Mouse (Mus musculus): ENCODE results near the gene Snip1. TPM values are rescaled to one million over a fixed set of nuclear protein-coding genes. Genes with fewer than 3 reads are reported as not detected.

Gene Snip1
- polyA plus RNA-seq, 1 experiment: 3.2 TPM

- Histone ChIP-seq H3K4me3 (replicated peaks) (no peak overlapping the region), H3K36me3 (ENCODE audit: control insufficient read depth) (peaks cover 22% of the 10 kb centered on the region), H3K27me3 (ENCODE audit: control insufficient read depth) (no peaks in the 10 kb centered on the region), H3K9me3 (ENCODE audit: control insufficient read depth, low read length) (no peaks in the 10 kb centered on the region), H3K4me1 (ENCODE audit: control insufficient read depth) (peaks cover 11% of the 10 kb centered on the region)
- TF ChIP-seq GATA1 (IDR thresholded peaks at IDR 0.05; ENCODE audit: low read length) (no peak), TAL1 (IDR thresholded peaks at IDR 0.05; ENCODE audit: low read length) (no peak)
Observed at GRCm38 (mm10) chr4:125116090-125116861, 49.8 kb downstream of the Snip1 start.

DNA sequence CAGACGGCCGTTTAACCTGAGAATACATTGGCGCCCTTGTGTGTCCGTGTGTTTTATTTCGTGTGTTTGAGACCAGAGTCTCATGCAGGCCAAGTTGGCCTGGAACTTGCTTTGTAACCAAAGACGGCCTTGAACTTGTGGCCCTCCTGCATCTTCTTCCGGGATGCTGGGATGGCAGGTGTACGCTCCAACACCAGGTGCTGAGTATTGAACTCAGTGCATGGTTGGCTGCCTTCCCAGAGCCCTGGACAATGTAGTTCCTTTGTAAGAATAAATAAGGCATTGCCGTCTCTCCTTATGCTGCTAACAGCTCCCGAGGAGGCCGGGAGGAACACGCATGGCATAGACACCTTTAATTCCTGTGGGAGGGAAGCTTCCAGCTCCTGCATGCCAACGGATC, 50.5 kb downstream of the Snip1 start:
- no peak overlapping the region for H3K4me3 ChIP-seq (replicated peaks)
- peaks cover 11% of the 10 kb centered on the region for H3K4me1 ChIP-seq (ENCODE audit: control insufficient read depth)
- TF ChIP-seq GATA1 (IDR thresholded peaks at IDR 0.05; ENCODE audit: low read length): no peak
- no peak for TF ChIP-seq TAL1 (IDR thresholded peaks at IDR 0.05; ENCODE audit: low read length)
- H3K36me3 ChIP-seq (ENCODE audit: control insufficient read depth): peaks cover 15% of the 10 kb centered on the region
- H3K9me3 ChIP-seq (ENCODE audit: control insufficient read depth, low read length): no peaks in the 10 kb centered on the region
- no peaks in the 10 kb centered on the region for H3K27me3 ChIP-seq (ENCODE audit: control insufficient read depth)

- H3K4me1 ChIP-seq (ENCODE audit: control insufficient read depth): peaks cover 14% of the 10 kb centered on the region
- no peaks in the 10 kb centered on the region for H3K9me3 ChIP-seq (ENCODE audit: control insufficient read depth, low read length)
- no peak overlapping the region for H3K4me3 ChIP-seq (replicated peaks)
- TF ChIP-seq GATA1 (IDR thresholded peaks at IDR 0.05; ENCODE audit: low read length) (no peak), TAL1 (IDR thresholded peaks at IDR 0.05; ENCODE audit: low read length) (no peak)
- no peaks in the 10 kb centered on the region for H3K27me3 ChIP-seq (ENCODE audit: control insufficient read depth)
- peaks cover 10% of the 10 kb centered on the region for H3K36me3 ChIP-seq (ENCODE audit: control insufficient read depth)
Observed at GRCm38 (mm10) chr4:125117902-125118320, 51.4 kb downstream of the Snip1 start.

GRCm38 (mm10) chr4:125119070-125119469, 52.6 kb downstream of the Snip1 start:
- no peak for TF ChIP-seq TAL1 (IDR thresholded peaks at IDR 0.05; ENCODE audit: low read length)
- no peak for TF ChIP-seq GATA1 (IDR thresholded peaks at IDR 0.05; ENCODE audit: low read length)
- Histone ChIP-seq H3K36me3 (ENCODE audit: control insufficient read depth) (peaks cover 7% of the 10 kb centered on the region), H3K9me3 (ENCODE audit: control insufficient read depth, low read length) (no peaks in the 10 kb centered on the region), H3K4me1 (ENCODE audit: control insufficient read depth) (peaks cover 17% of the 10 kb centered on the region), H3K27me3 (ENCODE audit: control insufficient read depth) (no peaks in the 10 kb centered on the region), H3K4me3 (replicated peaks) (no peak overlapping the region)

GRCm38 (mm10) chr4:125119721-125120120, 53.2 kb downstream of the Snip1 start:
- peaks cover 16% of the 10 kb centered on the region for H3K4me1 ChIP-seq (ENCODE audit: control insufficient read depth)
- H3K36me3 ChIP-seq (ENCODE audit: control insufficient read depth): peaks cover 7% of the 10 kb centered on the region
- H3K9me3 ChIP-seq (ENCODE audit: control insufficient read depth, low read length): no peaks in the 10 kb centered on the region
- H3K4me3 ChIP-seq (replicated peaks): no peak overlapping the region
- H3K27me3 ChIP-seq (ENCODE audit: control insufficient read depth): no peaks in the 10 kb centered on the region
- TF ChIP-seq GATA1 (IDR thresholded peaks at IDR 0.05; ENCODE audit: low read length) (no peak), TAL1 (IDR thresholded peaks at IDR 0.05; ENCODE audit: low read length) (no peak)

DNA sequence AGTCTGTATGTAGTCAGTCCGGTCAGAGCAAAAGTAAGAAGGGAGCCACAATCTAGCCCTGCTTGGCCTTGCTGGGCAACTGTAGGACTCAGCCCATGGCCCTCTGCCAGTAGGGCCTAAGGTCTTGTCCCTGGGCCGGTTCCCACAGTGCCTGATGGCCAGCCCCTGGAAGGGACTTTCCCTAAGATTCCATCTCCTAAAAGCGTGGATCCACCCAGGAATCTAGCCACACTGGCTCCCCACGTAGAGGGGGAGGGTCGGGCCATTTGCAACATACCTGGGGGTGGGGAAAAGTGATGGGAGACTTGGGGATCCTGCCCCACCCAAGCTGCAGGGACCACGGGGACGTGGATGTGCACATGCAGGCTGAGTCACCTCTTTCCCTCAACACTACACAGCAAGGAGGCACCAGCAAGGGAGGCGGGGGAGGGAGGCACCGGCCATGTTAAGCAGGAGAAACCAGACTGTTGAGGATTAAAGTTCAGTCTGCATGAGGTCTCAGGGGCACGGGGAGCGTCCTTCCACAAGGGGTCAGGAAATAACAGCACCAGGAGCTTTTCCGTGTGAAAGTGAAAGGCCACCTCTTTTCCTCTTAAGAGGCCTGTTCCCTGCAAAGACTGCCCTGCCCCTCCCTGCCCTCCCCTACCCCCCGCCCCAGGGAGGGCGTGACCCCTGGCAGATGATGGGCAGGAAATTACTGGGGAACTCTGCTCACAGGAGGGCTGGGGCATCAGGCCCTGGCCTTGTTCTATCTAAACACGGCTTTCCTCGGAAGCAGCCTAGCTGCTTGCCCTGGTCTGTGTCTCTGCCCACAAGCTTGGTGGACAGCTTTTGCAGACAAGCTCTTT, 56.2 kb downstream of the Snip1 start:
- H3K27me3 ChIP-seq (ENCODE audit: control insufficient read depth): no peaks in the 10 kb centered on the region
- no peak overlapping the region for H3K4me3 ChIP-seq (replicated peaks)
- H3K4me1 ChIP-seq (ENCODE audit: control insufficient read depth): peaks cover 30% of the 10 kb centered on the region
- peaks cover 7% of the 10 kb centered on the region for H3K36me3 ChIP-seq (ENCODE audit: control insufficient read depth)
- TF ChIP-seq TAL1 (IDR thresholded peaks at IDR 0.05; ENCODE audit: low read length) (no peak), GATA1 (IDR thresholded peaks at IDR 0.05; ENCODE audit: low read length) (no peak)
- H3K9me3 ChIP-seq (ENCODE audit: control insufficient read depth, low read length): no peaks in the 10 kb centered on the region

DNA sequence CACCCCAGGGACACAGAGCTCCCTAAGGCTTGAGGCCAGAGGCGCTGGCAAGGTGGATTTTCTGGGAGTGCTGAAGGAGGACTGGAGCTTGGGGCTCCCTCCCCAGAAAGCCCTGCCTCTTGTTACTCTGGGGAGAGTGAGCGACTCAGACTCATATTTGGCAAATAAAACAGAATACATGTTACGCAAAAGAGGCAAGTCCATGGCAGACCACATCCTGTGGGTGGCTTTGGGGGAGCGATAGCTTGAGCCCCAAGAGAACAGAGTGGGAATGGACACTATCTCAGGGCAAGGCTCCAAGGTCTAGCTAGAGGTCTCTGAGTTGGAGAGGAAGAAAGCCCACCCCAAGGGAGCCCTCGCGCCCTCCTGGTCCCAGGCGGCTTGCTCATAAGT, 56.8 kb downstream of the Snip1 start:
- Histone ChIP-seq H3K9me3 (ENCODE audit: control insufficient read depth, low read length) (no peaks in the 10 kb centered on the region), H3K36me3 (ENCODE audit: control insufficient read depth) (peaks cover 7% of the 10 kb centered on the region), H3K27me3 (ENCODE audit: control insufficient read depth) (peaks cover 6% of the 10 kb centered on the region), H3K4me3 (replicated peaks) (no peak overlapping the region), H3K4me1 (ENCODE audit: control insufficient read depth) (peaks cover 36% of the 10 kb centered on the region)
- TF ChIP-seq GATA1 (IDR thresholded peaks at IDR 0.05; ENCODE audit: low read length) (no peak), TAL1 (IDR thresholded peaks at IDR 0.05; ENCODE audit: low read length) (no peak)

Other genes starting within 250 kb of the Snip1 start
- gene Yrdc, start 216.0 kb upstream of the Snip1 start, polyA plus RNA-seq (2012): 0.76 and 1.0 TPM in 2 replicates
- 0.90 and 1.2 TPM in 2 replicates for gene 1110065P20Rik, start 215.5 kb upstream of the Snip1 start, polyA plus RNA-seq (2012)
- not detected in 2 replicates for gene Maneal, start 204.5 kb upstream of the Snip1 start, polyA plus RNA-seq (2012)
- gene Epha10, start 185.8 kb upstream of the Snip1 start, polyA plus RNA-seq (2012): not detected in 2 replicates
- gene 9930104L06Rik, start 129.6 kb upstream of the Snip1 start, polyA plus RNA-seq (2012): 0.52 and 0.61 TPM in 2 replicates
- 34.5 and 34.6 TPM in 2 replicates for gene Cdca8, start 127.4 kb upstream of the Snip1 start, polyA plus RNA-seq (2012)
- 0.02 TPM in 1 of 2 replicates, not detected in the other for gene Rspo1, start 80.2 kb upstream of the Snip1 start, polyA plus RNA-seq (2012)
- 2.1 and 3.1 TPM in 2 replicates for gene Gnl2, start 50.1 kb upstream of the Snip1 start, polyA plus RNA-seq (2012)
- gene Dnali1, start 969 bp upstream of the Snip1 start, polyA plus RNA-seq (2012): not detected in 2 replicates
- gene Meaf6, start 18.5 kb downstream of the Snip1 start, polyA plus RNA-seq (2012): 14.6 and 15.6 TPM in 2 replicates
- gene Zc3h12a, start 61.2 kb downstream of the Snip1 start, polyA plus RNA-seq (2012): 0.13 and 0.19 TPM in 2 replicates